Mouse (Mus musculus) C2C12 (cell line): ENCODE data around the gene Gm21992.

Source experiments
- CEBPB ChIP-seq: IDR thresholded peaks from one replicate; pipeline ENCODE4 v1.6.1; 2011; ENCODE audit warnings: low read depth, mild to moderate bottlenecking, control low read depth, moderate library complexity
- CTCF ChIP-seq: IDR thresholded peaks from one replicate; pipeline ENCODE4 v1.5.1; 2011; ENCODE audit not compliant: control insufficient read depth, insufficient read depth, insufficient read length
- MAX ChIP-seq: IDR thresholded peaks from one replicate; pipeline ENCODE4 v1.6.1; 2011; ENCODE audit warnings: mild to moderate bottlenecking, control low read depth

- peak; percentile 34 for TF ChIP-seq CTCF
- TF ChIP-seq CEBPB, result no peak
- no peak for TF ChIP-seq MAX
Observed at GRCm38 (mm10) chr19:4847490-4847889, 36.1 kb upstream of the Gm21992 start.
